Mouse (Mus musculus) urinary bladder, postnatal 25 days (tissue): ENCODE measurements around the gene Pmvk.
"Not testable (repeated sequence)": the region's sequence is repeated elsewhere in the genome, so short reads cannot be mapped to it uniquely, and the experiment has no call there.

Source experiments
- DNase-seq: peaks from one replicate; pipeline ENCODE4 v3.0.0; 2022; ENCODE audit warnings: low spot score

The Pmvk gene

DNA sequence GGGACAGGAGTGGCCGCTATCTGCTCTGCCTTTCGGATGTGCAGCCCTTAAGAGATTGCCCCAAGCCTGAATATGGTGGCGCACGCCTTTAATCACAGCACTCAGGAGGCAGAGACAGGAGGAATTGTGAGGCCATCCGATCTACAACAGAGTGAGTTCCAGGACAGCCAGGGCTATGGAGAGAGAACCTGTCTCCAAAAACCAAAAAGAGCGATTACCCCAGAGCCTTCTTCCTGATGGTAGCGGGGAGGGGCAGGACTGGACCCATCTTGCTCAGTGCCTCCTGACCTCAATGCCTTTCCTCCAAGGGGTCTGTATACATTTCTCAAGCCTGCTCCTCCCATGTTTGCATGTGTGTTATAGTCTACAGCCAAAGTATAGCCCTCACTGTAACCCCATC lies 25.3 kb upstream of the Pmvk start:
- DNase-seq = not testable (repeated sequence)

DNA sequence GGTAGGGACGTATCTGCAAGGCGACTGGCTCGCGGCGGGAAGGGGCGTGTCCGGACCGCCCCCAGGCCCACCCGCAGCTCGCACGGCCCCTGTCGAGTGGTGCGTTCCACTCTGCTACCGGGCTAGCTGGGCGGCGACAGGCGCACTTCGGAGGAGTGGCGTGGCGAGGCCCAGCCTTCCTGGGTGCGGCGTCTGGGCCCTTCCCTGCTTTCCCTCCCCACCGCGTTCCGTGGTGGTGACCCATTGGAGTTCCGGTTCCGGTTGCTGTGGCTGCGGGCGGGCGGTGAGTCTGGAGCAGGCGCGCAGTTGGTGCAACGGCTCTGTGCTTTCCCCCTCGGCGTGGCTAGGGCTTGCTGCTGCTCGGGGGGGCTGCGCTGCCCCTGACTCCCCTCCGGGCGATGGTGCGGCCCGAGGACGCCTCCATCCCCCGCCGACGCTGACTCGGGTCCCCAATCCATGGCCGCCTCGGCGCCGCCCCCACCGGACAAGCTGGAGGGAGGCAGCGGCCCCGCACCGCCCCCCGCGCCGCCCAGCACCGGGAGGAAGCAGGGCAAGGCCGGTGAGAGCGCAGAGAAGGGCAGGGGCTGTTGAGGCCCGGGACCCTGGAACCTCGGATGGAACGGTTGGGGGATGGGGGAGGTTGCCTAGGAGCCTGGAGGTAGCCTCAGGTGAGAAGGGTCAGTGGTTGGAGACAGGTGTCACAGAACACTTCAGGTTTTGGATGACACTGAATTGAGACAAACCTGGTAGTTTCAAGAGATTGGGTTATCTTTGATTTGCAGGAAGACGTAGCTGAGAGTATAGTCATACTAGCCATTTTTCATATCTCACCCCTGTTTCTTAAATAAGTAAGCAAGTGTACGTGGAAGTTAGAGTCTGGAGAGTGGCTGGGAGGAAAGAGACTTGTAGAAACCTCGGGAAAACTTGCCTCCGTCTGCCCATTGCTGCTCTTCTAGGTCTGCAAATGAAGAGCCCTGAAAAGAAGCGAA lies 23.9 kb upstream of the Pmvk start, which contains the start of gene Pygo2:
TSS of gene Pygo2 (plus strand) at position 44 of the 989 bp plus-strand sequence.
- peak; percentile 89 for DNase-seq

DNA sequence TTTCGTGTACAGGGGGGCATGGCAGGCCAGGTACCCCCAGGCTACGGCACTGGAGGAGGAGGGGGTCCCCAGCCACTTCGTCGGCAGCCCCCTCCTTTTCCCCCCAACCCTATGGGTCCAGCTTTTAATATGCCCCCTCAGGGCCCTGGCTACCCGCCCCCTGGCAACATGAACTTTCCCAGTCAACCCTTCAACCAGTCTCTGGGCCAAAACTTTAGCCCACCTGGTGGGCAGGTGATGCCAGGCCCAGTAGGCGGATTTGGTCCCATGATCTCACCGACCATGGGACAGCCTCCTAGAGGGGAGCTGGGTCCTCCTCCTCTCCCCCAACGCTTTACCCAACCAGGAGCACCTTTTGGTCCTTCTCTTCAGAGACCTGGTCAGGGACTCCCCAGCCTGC lies 21.7 kb upstream of the Pmvk start:
- no peak for DNase-seq

DNA sequence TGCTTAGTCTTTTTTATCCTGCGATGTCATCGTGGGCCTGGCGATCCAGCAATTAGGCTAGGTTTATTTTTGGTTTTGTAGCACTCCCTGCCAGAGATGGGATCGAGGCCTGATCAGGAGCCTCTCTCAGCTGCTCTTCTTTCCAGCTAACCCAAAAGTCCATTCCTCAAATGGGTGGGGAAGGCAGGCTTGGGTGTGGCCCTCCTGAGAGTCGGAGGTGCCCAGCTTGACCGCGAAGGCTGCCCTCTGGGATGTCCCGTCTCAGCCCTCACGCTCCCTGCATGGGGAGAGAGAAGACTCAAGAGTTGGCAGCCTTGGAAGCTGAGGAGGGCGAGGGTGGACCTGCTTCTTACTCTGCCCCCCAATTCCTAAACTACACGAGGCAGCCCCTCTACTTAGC lies 19.8 kb upstream of the Pmvk start:
- DNase-seq = no peak

DNA sequence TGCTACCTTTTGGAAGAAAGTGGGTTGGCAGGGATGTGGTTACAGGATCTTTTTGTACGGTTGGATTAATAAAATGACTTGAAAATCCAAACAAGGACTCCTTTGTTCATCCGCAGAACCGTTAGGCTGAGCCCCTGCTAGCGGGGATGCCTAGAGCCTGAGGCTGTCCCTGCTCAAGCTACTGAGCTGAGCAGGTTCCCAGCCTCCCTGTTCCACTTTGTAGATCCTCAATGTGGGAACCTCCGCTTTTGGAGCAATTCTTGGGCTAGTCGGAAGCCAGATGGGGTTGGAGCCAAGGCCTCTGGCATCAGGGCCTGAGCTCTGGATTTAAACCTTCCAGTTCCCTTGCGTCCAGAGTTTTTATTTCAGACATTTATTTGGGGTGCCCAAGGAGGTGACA lies 19.3 kb upstream of the Pmvk start:
- no peak for DNase-seq

DNA sequence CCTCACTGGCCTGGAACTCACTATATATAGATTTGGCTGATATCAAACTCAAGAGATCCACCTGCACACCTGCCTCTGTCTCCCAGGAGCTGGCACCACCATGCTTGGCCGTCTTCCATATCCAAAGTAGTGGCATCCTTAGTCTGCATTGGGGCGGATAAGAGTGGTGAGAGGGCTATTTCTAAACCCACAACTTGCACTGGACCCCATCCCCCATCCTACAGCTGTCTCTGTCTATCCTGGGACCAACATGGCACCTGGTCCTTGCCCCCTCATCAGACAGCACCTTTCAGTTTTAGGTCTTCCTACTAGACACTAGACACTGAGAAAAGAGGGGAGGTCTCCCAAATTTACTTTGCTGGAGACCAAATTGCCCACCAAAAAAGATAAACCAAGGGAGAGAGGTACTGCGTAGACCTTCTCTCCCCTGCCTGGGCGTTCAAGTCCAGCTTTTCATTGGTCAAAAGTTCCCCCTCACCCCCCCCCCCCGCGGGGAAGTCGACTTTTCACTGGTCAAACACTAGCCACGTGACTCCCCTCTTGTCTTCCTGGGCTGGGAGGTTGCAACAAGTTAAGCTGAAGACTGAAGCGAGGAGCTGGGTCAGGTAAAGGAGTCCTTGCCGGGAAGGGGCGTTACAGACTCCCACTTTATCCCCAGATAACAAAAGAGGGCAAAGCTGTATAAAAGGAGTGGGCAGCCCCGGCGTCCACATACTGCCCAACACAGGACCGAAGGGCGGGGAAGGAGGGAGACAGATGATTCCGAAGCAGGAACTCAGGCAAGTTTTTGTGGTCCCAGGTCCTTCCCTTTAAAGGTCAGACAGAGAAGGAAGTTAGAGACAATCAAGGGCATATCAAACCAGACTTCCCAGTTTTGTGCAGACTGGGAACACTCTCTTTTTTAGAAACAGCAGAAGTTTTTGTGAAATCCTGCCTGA lies 17.9 kb upstream of the Pmvk start, which contains the start of gene Pbxip1:
TSS of gene Pbxip1 (plus strand) at position 531 of the 938 bp plus-strand sequence.
- DNase-seq = peak; percentile 44

DNA sequence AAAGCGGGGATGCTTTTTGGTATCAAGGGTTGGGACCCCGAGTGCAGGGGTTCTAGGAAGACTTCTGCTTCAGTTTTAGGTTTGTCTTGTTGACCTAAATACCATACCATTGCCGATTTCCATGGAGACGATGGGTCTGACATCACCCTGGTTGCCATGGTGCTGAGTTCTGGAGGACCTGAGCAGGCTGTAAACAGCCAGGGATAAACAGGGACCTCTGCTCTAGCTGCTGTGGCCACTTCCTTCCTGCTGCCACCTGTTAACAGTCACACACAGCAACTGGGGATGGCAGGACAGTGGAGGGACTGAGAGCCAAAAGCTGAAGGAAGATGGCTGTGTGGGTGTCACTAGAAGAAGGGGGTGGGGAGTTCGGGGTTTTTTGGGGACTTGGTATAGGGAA lies 17.1 kb upstream of the Pmvk start:
- DNase-seq = no peak

DNA sequence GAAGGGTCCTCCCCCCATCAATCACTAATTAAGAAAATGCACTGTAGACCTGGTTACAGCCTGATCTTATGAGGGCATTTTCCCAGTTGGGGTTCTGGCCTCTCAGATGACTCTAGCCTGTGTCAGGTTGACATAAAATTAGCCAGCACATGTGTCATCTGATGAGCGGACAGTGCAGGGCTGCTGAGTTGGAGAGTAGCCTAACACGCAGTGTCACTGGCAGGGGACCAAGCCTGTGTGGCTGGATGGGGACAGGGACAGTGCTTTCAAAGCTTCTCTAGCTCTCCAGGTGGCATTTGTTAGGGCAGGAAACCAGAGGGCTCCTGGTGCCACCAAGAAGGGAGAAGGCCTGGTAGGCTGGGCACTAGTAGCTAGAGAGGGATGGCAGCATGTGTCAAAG lies 13.7 kb upstream of the Pmvk start:
- no peak for DNase-seq

DNA sequence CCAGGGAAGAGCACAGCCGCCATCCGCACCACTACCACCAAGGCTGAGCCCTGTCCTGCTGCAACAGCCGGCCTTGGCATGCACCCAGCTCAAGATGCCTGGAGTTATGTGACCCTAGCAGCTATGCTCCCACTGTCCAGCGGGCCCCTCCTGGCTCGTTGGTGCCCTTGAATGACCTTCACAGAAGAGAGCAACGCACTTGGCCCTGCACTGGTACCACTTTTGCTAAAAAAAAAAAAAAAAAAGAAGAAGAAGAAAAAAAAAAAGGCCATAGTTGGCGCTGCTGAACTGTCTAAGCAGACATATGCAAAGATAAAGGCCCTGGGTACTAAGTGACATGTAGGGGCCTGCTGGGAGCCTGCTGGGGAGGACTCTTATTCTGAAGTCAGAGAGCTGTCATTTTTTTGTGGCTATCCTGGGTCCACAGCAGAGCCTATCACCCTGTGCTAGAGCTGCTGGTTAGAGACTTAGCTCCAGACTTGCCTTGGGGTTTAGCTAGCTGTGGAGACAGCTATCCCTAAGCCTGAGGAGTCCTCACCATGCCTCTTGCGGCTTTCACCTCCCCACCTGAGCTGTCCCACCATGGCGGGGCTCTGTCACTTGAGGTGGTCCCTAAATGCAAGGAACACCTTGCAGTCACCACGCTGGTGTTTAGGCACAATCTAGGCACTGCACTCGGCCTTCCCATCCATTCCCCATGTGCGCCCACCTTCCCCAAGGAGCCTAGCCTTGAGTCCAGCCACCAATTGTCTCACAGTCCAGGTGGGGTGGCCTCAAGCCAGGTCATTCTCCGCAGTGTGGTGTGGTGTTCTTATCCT lies 5.4 kb upstream of the Pmvk start:
- DNase-seq = no peak

DNA sequence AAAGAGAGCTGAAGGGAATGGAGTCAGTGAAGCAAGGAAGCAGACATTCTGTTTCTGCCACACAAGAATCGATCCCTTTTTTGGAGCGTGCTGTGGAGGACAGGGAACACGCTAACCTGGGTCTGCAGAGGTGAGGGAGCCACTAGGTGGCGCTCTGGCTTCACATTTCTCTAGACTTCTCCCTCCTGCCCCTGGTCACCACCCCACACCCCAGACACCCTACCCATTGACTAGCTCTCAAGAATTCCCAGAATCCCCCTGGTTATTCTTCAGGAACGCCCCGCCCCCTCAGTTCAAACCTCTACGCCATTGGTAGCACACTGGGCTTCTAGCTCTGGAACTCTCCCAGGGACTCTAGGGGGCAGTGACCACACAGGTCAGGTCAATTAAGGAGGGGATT lies 4.8 kb upstream of the Pmvk start:
- peak; percentile 59 for DNase-seq

DNA sequence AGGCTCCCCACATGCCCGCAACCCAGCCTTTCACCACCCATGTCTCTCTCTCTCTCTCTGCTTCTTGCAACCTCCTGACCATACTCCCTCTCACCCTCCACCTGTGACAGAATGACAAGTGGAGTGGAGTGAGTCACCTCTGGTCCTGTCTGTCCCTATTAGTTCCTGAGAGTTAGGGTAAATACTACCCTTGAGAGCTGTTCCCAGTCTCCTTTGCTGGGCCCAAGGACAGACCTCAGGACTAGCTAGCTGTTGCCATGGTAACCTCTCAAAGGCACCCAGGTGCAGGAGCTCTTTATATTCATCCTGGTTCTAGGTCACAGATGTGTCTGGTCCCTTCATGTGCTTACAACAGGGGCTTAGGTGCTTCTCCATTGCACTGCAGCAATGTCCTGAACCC lies 2.4 kb upstream of the Pmvk start:
- no peak for DNase-seq

DNA sequence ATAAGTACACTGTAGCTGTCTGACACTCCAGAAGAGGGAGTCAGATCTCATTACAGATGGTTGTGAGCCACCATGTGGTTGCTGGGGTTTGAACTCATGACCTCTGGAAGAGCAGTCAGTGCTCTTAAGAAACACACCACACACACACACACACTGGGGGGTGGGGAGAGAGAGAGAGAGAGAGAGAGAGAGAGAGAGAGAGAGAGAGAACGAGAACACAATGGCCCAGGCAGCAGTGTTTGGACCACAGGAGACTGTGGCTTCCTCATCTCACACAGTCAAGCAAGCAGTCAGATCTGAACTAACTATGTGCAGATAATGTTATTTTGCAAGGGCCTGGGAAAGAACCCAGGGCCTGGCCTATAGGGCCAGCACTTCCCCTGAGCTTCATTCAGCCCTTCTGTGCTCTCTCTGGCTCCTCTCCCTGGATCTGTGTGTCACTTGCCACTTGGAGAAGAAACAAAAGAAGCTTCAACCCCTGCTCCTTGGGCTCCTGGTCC lies 1.5 kb downstream of the Pmvk start:
- no peak for DNase-seq

DNA sequence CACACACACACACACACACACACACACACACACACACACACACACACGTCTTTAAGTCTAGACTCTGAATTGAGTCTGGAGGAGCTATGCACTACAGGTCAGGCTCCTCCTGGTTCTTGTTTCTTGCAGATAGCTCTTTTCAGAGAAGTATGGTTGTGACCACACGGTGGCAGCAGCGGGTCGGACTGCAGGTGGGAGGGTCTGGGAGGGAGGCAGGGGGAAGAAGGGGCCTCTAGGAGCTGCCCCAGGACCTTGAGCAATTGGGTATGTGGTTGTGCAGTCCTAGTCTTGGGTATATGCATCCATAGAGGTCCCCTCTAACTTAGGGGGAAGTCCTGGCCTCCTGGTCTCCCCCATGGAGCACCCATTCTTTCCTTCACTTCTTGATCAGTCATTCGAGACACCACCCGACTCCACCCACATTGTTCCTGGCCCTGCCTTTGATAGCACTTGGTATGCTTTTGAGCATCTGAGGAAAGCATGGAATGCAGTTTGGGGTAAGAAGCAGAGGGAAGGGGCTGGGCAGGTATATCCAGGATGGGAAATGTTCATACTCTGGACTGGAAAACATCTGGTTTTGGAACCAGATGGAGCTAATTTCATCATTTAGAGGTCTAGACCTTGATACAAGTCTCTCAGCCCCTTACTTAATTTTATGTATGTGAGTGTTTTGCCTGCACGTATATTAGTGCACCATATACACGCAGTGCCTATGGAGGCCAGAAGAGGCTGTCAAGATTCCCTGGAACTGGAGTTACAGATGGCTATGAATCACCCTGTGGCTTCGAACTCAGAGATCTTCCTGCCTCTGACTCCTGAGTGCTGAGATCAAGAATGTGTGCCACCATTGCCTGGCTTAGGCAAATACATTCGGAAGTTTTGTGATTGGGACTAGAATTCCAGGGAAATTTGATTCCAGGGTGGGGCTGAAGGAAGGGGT lies 2.7 kb downstream of the Pmvk start:
- peak; percentile 74 for DNase-seq

DNA sequence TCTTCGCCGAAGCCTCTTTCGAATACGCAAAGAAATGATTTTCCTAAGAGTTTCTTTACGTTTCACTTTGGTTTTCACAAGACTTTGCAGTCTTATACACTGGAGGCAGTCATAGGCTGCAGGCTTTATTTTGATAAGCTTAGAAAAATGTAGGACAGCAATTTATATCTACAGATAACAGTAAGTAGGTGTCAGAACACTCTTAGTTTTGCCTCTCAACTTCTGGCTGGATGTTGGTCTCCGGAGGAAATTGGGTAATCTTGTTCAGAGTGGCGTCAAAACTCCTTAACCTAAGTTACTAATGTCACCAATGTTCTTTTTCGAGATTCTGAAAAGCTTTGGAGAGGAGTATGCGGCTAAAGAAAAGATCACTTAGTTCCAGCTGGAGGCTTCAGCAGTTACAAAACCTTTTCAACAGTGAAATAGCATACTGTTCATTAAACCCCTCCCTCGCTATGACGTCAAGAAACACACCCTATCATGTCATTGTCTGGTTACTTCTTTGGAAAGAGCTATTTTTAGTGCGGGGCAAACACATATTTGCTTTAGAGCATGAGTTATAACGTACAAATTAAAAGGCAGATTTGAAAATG lies 4.1 kb downstream of the Pmvk start:
- no peak for DNase-seq

DNA sequence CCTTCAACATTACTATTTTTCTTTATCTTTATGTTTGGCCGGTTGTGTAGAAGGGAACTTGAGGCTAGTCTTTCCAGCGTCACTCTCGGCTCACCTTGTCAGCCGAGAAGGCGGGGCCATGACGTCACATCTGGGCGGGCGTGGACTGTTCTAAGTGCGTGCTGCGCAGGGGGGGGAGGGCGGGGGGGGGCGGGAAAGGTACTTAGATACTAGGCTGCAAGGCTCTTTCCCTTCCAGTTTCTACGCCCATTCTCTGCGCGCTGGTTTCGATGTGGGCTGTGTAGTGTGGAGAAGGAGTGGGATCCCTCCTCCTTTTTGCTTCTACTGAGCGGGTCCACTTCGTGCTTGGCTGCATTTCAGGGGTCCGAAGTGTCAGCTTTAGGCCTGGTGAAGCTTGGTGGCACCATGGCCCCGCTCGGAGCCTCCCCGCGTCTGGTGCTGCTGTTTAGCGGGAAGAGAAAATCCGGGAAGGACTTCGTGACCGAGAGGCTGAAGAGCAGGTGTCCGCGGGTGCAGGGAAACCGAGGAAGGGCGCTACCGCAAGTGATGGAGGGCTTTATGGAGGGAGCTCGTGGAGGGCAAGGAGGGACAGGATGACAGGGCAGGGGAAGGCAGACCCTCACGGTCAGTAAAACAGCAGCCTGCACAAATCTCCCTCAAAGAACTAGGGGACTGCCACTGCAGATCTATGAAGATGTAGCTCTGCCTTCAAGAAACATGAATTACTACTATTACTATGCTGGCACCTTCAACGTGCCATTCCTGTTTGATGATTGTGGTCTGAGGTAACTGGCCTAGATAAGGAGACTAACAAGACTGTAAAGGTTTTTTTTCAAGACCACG lies 4.8 kb downstream of the Pmvk start:
- peak; percentile 94 for DNase-seq

DNA sequence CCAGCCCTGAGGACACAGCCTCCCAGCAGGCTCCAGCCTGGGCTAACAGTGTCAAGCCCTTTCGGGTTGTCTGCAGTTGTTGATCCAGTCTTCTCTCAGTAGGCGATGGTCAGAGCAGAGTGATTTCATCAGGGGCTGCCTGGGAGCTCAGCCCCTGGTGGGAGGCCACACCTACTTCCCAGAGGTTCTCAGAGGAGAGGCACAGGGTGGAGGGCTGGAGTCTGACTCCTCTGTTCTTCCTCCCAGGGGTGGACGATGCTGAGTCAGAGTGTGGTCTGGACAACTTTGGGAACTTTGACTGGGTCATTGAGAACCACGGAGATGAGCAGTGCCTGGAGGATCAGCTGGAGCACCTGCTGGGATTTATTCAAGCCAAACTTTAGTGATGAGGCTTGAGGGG lies 13.9 kb downstream of the Pmvk start:
- DNase-seq = no peak

DNA sequence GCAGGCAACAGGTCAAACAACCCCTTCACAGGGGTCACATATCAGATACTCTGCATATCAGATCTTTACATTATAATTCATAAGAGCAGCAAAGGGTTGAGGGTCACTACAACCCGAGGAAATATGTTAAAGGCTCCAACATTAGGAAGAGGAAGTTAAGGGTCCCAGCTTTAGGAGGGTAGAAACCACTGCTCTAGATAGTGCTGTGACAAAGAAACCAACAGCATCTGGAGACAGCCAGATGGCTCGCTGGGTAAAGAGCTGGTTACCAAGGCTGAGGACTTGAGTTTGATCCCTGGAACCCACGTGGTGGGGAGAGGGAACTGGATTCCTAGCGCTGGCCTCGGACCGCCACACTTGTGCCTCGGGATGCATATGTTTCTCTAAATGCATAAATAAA lies 17.9 kb downstream of the Pmvk start:
- DNase-seq = no peak

DNA sequence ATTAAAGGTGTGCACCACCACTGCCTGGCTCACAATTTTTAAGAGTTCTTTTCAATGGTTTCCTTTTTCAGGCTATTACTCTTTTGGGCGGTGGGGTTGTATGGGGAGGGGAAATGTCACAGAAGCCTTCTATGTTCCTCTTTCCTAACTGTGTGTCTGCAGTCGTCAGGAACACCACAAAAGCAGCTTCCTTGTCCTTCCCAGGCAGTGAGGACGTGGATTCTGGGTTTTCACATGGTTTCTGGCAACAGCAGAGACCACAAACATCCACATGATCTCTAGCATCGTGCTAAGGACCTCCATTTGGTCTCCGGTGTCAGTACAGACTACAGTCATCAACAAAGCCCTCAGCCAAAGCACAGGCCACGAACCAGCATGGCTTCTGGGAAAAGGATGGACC lies 19.5 kb downstream of the Pmvk start:
- DNase-seq = no peak

DNA sequence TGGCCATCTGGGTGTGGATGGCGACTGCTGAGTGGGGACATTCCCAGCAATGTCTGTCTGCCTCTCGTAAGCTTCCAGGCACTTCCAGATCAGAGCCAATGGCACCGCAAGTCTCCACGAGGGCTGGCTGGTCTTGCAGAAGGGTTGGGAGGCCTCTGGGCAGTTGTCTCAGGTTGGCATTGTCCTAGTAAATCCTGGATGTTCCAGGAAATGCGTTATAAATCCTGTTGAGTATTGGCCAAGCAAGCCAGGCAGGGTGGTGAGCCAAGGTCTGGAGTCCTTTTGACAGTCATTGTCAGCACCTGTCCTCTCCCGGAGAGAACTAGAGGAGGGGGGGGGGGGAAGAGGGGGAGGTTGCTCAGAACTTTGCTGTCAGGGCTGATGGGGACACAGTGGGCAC lies 24.7 kb downstream of the Pmvk start:
- DNase-seq = no peak
